Mouse (Mus musculus): ENCODE data around the gene Cdh26. TPM values are rescaled to one million over a fixed set of nuclear protein-coding genes. Genes with fewer than 3 reads are reported as not detected.
A peak's percentile ranks its signal among the peaks of the same experiment; 100 is the strongest.

Gene Cdh26
- polyA plus RNA-seq (2014; fragmentation: Nextera tagmentation; extraction: Ambion mirVana): 0.07 TPM in 1 of 2 replicates, not detected in the other

GRCm38 (mm10) chr2:178430231-178430630 is at the start of gene Cdh26:
Gene Cdh26 (plus strand): TSS chr2:178430531.
- H3K4me3 ChIP-seq (ENCODE audit: low read depth, low read length): no peak within 1 kb of the TSS
- no peak within 1 kb of the TSS for H3K9ac ChIP-seq (replicated peaks; ENCODE audit: low read depth, low read length)
- H3K4me2 ChIP-seq (ENCODE audit: low read depth, low read length): no peak within 1 kb of the TSS
- H3K9me3 ChIP-seq (ENCODE audit: control insufficient read depth, low read length): no peaks in the 10 kb centered on the region
- H3K4me1 ChIP-seq (ENCODE audit: control insufficient read depth, insufficient read depth, low read length): no peaks in the 10 kb centered on the region
- H3K27me3 ChIP-seq (ENCODE audit: control insufficient read depth, insufficient read depth, low read length): no peaks in the 10 kb centered on the region
- ATAC-seq (ENCODE audit: low read depth): no peak
- no peak within 1 kb of the TSS for H3K27ac ChIP-seq (ENCODE audit: low read depth, low read length)
- H3K36me3 ChIP-seq (ENCODE audit: control insufficient read depth, insufficient read depth, low read length): no peaks in the 10 kb centered on the region
- 92% methylated on average over 4 of the region's 4 CpGs for WGBS

DNA sequence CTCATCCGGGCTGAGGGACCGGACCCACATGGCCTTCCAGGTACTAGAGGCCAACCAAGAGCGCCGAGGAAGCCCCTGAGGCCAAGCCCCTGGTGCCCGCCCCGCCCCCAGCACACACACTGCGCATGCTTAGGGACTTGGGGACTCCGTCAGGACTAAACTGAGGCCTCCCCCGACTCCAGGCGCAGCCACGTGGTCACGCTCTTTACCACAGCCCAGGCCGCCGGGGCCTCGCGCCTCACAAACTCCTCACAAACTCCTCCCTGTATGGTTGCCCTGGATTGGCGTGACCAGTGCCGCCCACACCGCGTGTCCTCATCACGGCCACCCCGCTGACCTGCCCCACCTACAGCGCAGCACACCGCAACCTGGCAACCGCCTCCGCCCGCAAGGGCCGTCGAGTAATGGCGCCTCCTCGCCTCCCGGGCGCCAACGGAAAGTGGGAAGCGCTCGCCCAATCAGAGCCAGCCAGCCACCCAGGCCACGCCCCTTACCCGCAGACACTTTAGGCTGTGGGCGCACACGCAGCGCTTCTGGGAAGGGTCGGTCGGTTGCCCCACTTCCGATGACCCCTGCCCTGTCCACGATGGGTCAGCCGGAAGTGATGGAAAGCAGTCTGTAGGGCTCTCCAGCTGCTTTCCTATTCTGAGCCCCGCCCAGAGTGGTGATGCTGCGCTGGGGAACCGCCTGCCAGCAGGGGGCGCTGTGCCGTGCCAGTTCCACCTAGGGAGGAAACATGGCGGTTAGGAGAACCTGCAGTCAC is 23.1 kb upstream of the Cdh26 start, which contains the start of gene Sycp2:
Sycp2 (minus strand) TSS at position 633 of the 763 bp plus-strand sequence.
- Histone ChIP-seq H3K4me3 (ENCODE audit: low read depth, low read length) (no peak within 1 kb of the TSS), H3K27me3 (ENCODE audit: control insufficient read depth, insufficient read depth, low read length) (0 out of 2 replicates have a peak, but pooled peaks cover 2% of the 10 kb centered on the region), H3K4me1 (ENCODE audit: control insufficient read depth, insufficient read depth, low read length) (no peaks in the 10 kb centered on the region), H3K9me3 (ENCODE audit: control insufficient read depth, low read length) (no peaks in the 10 kb centered on the region), H3K4me2 (ENCODE audit: low read depth, low read length) (no peak within 1 kb of the TSS), H3K36me3 (ENCODE audit: control insufficient read depth, insufficient read depth, low read length) (no peaks in the 10 kb centered on the region), H3K27ac (ENCODE audit: low read depth, low read length) (no peak within 1 kb of the TSS), H3K9ac (replicated peaks; ENCODE audit: low read depth, low read length) (no peak within 1 kb of the TSS)
- WGBS: 87% methylated on average over 52 of the region's 52 CpGs
- ATAC-seq (ENCODE audit: low read depth): peak; percentile 41

GRCm38 (mm10) chr2:178409024-178409423 is 21.3 kb upstream of the Cdh26 start:
- no peak overlapping the region for H3K4me3 ChIP-seq (ENCODE audit: low read depth, low read length)
- ATAC-seq (ENCODE audit: low read depth): no peak
- H3K36me3 ChIP-seq (ENCODE audit: control insufficient read depth, insufficient read depth, low read length): no peaks in the 10 kb centered on the region
- no peak overlapping the region for H3K9ac ChIP-seq (replicated peaks; ENCODE audit: low read depth, low read length)
- H3K27ac ChIP-seq (ENCODE audit: low read depth, low read length): no peak overlapping the region
- 64% methylated on average over 1 of the region's 1 CpGs for WGBS
- H3K4me1 ChIP-seq (ENCODE audit: control insufficient read depth, insufficient read depth, low read length): peaks cover 10% of the 10 kb centered on the region; the same call in 1 of the 2 replicates
- no peak overlapping the region for H3K4me2 ChIP-seq (ENCODE audit: low read depth, low read length)
- peaks cover 5% of the 10 kb centered on the region for H3K27me3 ChIP-seq (ENCODE audit: control insufficient read depth, insufficient read depth, low read length)
- H3K9me3 ChIP-seq (ENCODE audit: control insufficient read depth, low read length): no peaks in the 10 kb centered on the region

GRCm38 (mm10) chr2:178410286-178410685 is 20.0 kb upstream of the Cdh26 start:
- Histone ChIP-seq H3K4me1 (ENCODE audit: control insufficient read depth, insufficient read depth, low read length) (peaks cover 15% of the 10 kb centered on the region), H3K4me3 (ENCODE audit: low read depth, low read length) (no peak overlapping the region), H3K4me2 (ENCODE audit: low read depth, low read length) (no peak overlapping the region), H3K27me3 (ENCODE audit: control insufficient read depth, insufficient read depth, low read length) (peaks cover 5% of the 10 kb centered on the region), H3K9me3 (ENCODE audit: control insufficient read depth, low read length) (no peaks in the 10 kb centered on the region), H3K36me3 (ENCODE audit: control insufficient read depth, insufficient read depth, low read length) (no peaks in the 10 kb centered on the region), H3K9ac (replicated peaks; ENCODE audit: low read depth, low read length) (no peak overlapping the region), H3K27ac (ENCODE audit: low read depth, low read length) (no peak overlapping the region)
- WGBS: 81% methylated on average over 6 of the region's 6 CpGs
- no peak for ATAC-seq (ENCODE audit: low read depth)

DNA sequence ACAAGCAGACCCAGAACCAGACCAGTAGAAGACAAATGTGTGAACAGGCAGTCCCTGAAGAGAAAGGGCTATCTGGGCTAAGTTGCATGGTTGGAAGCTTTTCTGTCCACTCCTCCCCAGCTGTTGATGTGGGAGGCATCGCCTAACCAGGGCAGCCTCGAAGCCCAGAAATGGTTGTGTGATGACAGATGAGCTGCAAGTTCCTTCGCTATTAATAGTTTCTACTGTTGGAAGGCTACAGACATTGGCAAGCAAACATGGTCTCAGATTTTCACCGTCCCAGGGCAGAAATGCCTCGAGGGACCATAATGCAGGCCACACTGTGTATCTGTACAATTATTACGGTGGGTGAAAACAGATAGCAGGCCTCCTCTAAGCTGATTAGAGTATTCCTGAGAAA is 17.7 kb upstream of the Cdh26 start:
- Histone ChIP-seq H3K4me2 (ENCODE audit: low read depth, low read length) (no peak overlapping the region), H3K27me3 (ENCODE audit: control insufficient read depth, insufficient read depth, low read length) (peaks cover 5% of the 10 kb centered on the region), H3K4me3 (ENCODE audit: low read depth, low read length) (no peak overlapping the region), H3K36me3 (ENCODE audit: control insufficient read depth, insufficient read depth, low read length) (no peaks in the 10 kb centered on the region), H3K9me3 (ENCODE audit: control insufficient read depth, low read length) (no peaks in the 10 kb centered on the region), H3K9ac (replicated peaks; ENCODE audit: low read depth, low read length) (no peak overlapping the region), H3K27ac (ENCODE audit: low read depth, low read length) (no peak overlapping the region), H3K4me1 (ENCODE audit: control insufficient read depth, insufficient read depth, low read length) (peaks cover 19% of the 10 kb centered on the region)
- WGBS: 71% methylated on average over 6 of the region's 6 CpGs
- no peak for ATAC-seq (ENCODE audit: low read depth)

GRCm38 (mm10) chr2:178413081-178413480 is 17.2 kb upstream of the Cdh26 start:
- peak overlapping the region; percentile 62; the same call in 1 of the 2 replicates for H3K4me3 ChIP-seq (ENCODE audit: low read depth, low read length)
- H3K9me3 ChIP-seq (ENCODE audit: control insufficient read depth, low read length): no peaks in the 10 kb centered on the region
- H3K27me3 ChIP-seq (ENCODE audit: control insufficient read depth, insufficient read depth, low read length): peaks cover 5% of the 10 kb centered on the region
- no peak for ATAC-seq (ENCODE audit: low read depth)
- H3K4me2 ChIP-seq (ENCODE audit: low read depth, low read length): peak overlapping the region; percentile 100
- no peaks in the 10 kb centered on the region for H3K36me3 ChIP-seq (ENCODE audit: control insufficient read depth, insufficient read depth, low read length)
- H3K27ac ChIP-seq (ENCODE audit: low read depth, low read length): no peak overlapping the region
- WGBS: 65% methylated on average over 13 of the region's 13 CpGs
- H3K9ac ChIP-seq (replicated peaks; ENCODE audit: low read depth, low read length): peak overlapping the region; percentile 74; the same call in 1 of the 2 replicates
- peaks cover 19% of the 10 kb centered on the region for H3K4me1 ChIP-seq (ENCODE audit: control insufficient read depth, insufficient read depth, low read length)

DNA sequence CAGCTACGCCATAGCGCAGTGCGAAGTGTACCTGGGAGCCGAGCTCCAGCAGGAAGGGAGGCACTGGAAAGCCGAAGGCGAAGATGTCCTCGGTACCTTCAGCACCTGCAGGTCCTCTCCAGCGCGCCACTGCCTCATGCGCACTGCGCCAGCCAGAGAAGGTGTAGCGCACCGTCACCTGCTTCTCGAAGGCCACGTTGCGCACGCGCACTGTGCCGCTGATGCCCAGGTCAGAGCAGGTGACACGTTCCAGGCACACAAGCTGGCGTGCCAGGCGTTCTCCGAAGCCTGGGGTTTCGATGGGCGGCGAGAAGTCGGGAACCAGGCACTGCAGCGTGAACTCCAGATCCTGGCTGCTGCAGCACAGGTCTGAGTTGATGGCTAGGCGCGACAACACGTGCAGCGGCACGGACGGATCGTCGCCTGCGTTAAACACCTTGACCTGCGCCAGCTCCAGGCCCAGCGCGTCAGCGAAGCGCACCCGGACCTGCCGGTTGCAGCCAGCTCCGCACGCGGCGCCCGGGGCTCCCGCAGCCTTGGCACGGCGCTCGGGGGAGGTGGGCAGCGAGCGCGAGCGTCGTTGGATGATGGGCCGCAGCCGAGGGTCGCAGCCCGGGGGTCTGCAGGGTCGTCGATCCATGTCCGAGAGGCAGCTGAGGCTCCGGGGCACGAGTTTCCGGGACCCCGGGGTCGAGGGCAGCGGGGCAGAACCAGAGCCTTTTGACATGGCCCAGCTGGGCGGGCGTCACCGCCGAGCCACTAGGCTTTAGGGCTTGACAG is 16.7 kb upstream of the Cdh26 start:
- Histone ChIP-seq H3K27me3 (ENCODE audit: control insufficient read depth, insufficient read depth, low read length) (peaks cover 5% of the 10 kb centered on the region), H3K9me3 (ENCODE audit: control insufficient read depth, low read length) (no peaks in the 10 kb centered on the region), H3K4me1 (ENCODE audit: control insufficient read depth, insufficient read depth, low read length) (peaks cover 19% of the 10 kb centered on the region), H3K4me2 (ENCODE audit: low read depth, low read length) (peak overlapping the region; percentile 100), H3K4me3 (ENCODE audit: low read depth, low read length) (peak overlapping the region; percentile 62), H3K36me3 (ENCODE audit: control insufficient read depth, insufficient read depth, low read length) (no peaks in the 10 kb centered on the region), H3K9ac (replicated peaks; ENCODE audit: low read depth, low read length) (peak overlapping the region; percentile 74), H3K27ac (ENCODE audit: low read depth, low read length) (peak overlapping the region; percentile 81)
- peak; percentile 15 for ATAC-seq (ENCODE audit: low read depth)
- WGBS: 13% methylated on average over 75 of the region's 75 CpGs

DNA sequence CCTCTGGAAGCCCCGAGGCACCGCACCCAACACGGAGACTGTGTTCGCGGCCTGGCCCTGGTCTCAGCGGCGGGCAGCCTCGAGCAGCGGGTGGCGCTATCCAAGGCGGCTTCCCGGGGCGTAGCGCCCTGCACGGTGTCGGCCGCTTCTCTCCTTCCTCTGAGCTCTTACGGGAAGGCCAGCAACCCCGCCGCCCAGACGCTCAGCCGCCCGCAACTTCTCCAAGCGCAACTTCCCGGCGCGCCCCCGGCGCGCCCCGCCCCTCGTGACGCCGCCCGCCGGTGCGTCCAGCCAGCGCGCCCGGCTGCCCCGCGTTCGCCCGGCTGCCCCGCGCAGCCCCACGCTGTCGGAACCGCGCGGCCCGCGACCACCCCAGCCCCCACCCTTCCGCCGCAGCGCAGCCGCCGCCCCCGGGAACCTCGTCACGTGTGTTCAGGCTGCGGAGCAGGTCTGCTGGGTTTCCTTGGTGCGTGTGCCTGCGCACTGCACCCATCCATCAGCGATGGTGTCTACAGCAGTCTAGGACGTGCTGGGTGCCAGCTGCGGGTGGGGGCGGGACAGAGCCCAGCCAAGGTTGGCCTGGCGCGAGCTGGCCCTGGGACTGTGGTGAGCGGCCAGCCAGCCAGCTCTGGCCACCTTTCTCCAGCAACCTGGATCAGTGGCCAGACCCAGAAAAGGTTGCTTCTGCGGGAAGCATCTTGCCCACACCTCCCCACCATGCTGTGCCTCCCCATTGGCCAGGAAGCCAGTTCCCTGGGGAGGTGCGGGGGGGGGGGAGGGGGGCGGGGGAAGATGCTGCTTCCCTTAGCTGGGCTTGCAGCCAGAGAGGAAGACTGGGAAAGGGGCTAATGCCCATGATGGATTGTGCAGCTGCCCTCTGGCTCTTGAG is 15.8 kb upstream of the Cdh26 start, which contains the start of the genes Ppp1r3d and Fam217b:
Ppp1r3d (minus strand) TSS at position 212 of the 889 bp plus-strand sequence.
Fam217b (plus strand) TSS at position 264 of the 889 bp plus-strand sequence.
- Histone ChIP-seq H3K4me1 (ENCODE audit: control insufficient read depth, insufficient read depth, low read length) (peaks cover 19% of the 10 kb centered on the region), H3K9ac (replicated peaks; ENCODE audit: low read depth, low read length) (peak within 1 kb of the TSS; percentile 74), H3K27me3 (ENCODE audit: control insufficient read depth, insufficient read depth, low read length) (peaks cover 5% of the 10 kb centered on the region), H3K36me3 (ENCODE audit: control insufficient read depth, insufficient read depth, low read length) (no peaks in the 10 kb centered on the region), H3K4me3 (ENCODE audit: low read depth, low read length) (peak within 1 kb of the TSS; percentile 62), H3K27ac (ENCODE audit: low read depth, low read length) (peak within 1 kb of the TSS; percentile 81), H3K9me3 (ENCODE audit: control insufficient read depth, low read length) (no peaks in the 10 kb centered on the region), H3K4me2 (ENCODE audit: low read depth, low read length) (peak within 1 kb of the TSS; percentile 100)
- ATAC-seq (ENCODE audit: low read depth): peak; percentile 91
- WGBS: under 1% methylated on average over 65 of the region's 74 CpGs

Measured in neural tube, embryonic 14.5 days (tissue).